Mouse (Mus musculus): ENCODE measurements at regions not wholly inside any gene's neighbourhood (a gene's known extent, or its start where the extent isn't known, plus 50 kb on each side); places are given as distances from the start of the nearest gene placed in this dataset.

- TF ChIP-seq CTCF (IDR thresholded peaks at IDR 0.05; ENCODE audit: low read depth, low read length), result no peak
- TF ChIP-seq GATA1 (IDR thresholded peaks at IDR 0.05; ENCODE audit: borderline replicate concordance, low read length), result no peak
- no peak for TF ChIP-seq TAL1 (conservative IDR thresholded peaks at IDR 0.05; ENCODE audit: low read depth, low read length)
- no peak for TF ChIP-seq POLR2AphosphoS5 (IDR thresholded peaks at IDR 0.05; ENCODE audit: insufficient replicate concordance, low read depth, low read length)
- TF ChIP-seq GATA2 (IDR thresholded peaks at IDR 0.05; ENCODE audit: borderline replicate concordance, low read depth, low read length), result no peak
Measured at GRCm38 (mm10) chr4:75579865-75580264, 301.8 kb upstream of the Dmac1 start.

Data from G1E (cell line).